Mouse (Mus musculus): ENCODE measurements around the gene Olfr490. TPM values are rescaled to one million over a fixed set of nuclear protein-coding genes. Genes with fewer than 3 reads are reported as not detected.

Gene Olfr490
- polyA plus RNA-seq (2015; fragmentation: Nextera tagmentation; extraction: Ambion mirVana): not detected in 2 replicates

GRCm38 (mm10) chr7:108288834-108289233 lies at the start of gene Olfr490:
TSS of gene Olfr490 (minus strand) at chr7:108288934.

GRCm38 (mm10) chr7:108323574-108323973 lies 34.8 kb upstream of the Olfr490 start, which contains the start of gene Olfr492:
TSS of gene Olfr492 (minus strand) at chr7:108323674.

GRCm38 (mm10) chr7:108313151-108313550 lies 24.4 kb upstream of the Olfr490 start, which contains the start of gene Olfr491:
TSS of gene Olfr491 (plus strand) at chr7:108313451.

GRCm38 (mm10) chr7:108258247-108258646 lies 30.5 kb downstream of the Olfr490 start, which contains the start of gene Olfr488:
TSS of gene Olfr488 (minus strand) at chr7:108258347.

Other genes starting within 250 kb of the Olfr490 start
- gene Olfr479, start 238.2 kb downstream of the Olfr490 start, polyA plus RNA-seq (2015; fragmentation: Nextera tagmentation; extraction: Ambion mirVana): not detected in 2 replicates
- not detected in 2 replicates for gene Olfr480, start 221.6 kb downstream of the Olfr490 start, polyA plus RNA-seq (2015; fragmentation: Nextera tagmentation; extraction: Ambion mirVana)
- gene Olfr481, start 209.1 kb downstream of the Olfr490 start, polyA plus RNA-seq (2015; fragmentation: Nextera tagmentation; extraction: Ambion mirVana): not detected in 2 replicates
- gene Olfr482, start 191.3 kb downstream of the Olfr490 start, polyA plus RNA-seq (2015; fragmentation: Nextera tagmentation; extraction: Ambion mirVana): 0.12 TPM in 1 of 2 replicates, not detected in the other
- not detected in 2 replicates for gene Olfr483, start 188.1 kb downstream of the Olfr490 start, polyA plus RNA-seq (2015; fragmentation: Nextera tagmentation; extraction: Ambion mirVana)
- gene Olfr484, start 161.5 kb downstream of the Olfr490 start, polyA plus RNA-seq (2015; fragmentation: Nextera tagmentation; extraction: Ambion mirVana): not detected in 2 replicates
- not detected in 2 replicates for gene Olfr485, start 129.1 kb downstream of the Olfr490 start, polyA plus RNA-seq (2015; fragmentation: Nextera tagmentation; extraction: Ambion mirVana)
- gene Olfr486, start 116.2 kb downstream of the Olfr490 start, polyA plus RNA-seq (2015; fragmentation: Nextera tagmentation; extraction: Ambion mirVana): not detected in 2 replicates
- not detected in 2 replicates for gene Olfr487, start 74.3 kb downstream of the Olfr490 start, polyA plus RNA-seq (2015; fragmentation: Nextera tagmentation; extraction: Ambion mirVana)
- gene Olfr488, start 30.6 kb downstream of the Olfr490 start, polyA plus RNA-seq (2015; fragmentation: Nextera tagmentation; extraction: Ambion mirVana): not detected in 2 replicates
- gene Olfr491, start 24.5 kb upstream of the Olfr490 start, polyA plus RNA-seq (2015; fragmentation: Nextera tagmentation; extraction: Ambion mirVana): not detected in 2 replicates
- gene Olfr492, start 34.7 kb upstream of the Olfr490 start, polyA plus RNA-seq (2015; fragmentation: Nextera tagmentation; extraction: Ambion mirVana): not detected in 2 replicates
- not detected in 2 replicates for gene Olfr493, start 58.0 kb upstream of the Olfr490 start, polyA plus RNA-seq (2015; fragmentation: Nextera tagmentation; extraction: Ambion mirVana)
- gene Olfr494, start 76.4 kb upstream of the Olfr490 start, polyA plus RNA-seq (2015; fragmentation: Nextera tagmentation; extraction: Ambion mirVana): not detected in 2 replicates
- gene Olfr495, start 104.2 kb upstream of the Olfr490 start, polyA plus RNA-seq (2015; fragmentation: Nextera tagmentation; extraction: Ambion mirVana): not detected in 2 replicates
- gene Olfr497, start 131.5 kb upstream of the Olfr490 start, polyA plus RNA-seq (2015; fragmentation: Nextera tagmentation; extraction: Ambion mirVana): not detected in 2 replicates
- gene Olfr498, start 176.4 kb upstream of the Olfr490 start, polyA plus RNA-seq (2015; fragmentation: Nextera tagmentation; extraction: Ambion mirVana): not detected in 2 replicates
- not detected in 2 replicates for gene Olfr502, start 236.1 kb upstream of the Olfr490 start, polyA plus RNA-seq (2015; fragmentation: Nextera tagmentation; extraction: Ambion mirVana)